Mouse (Mus musculus): ENCODE measurements around the gene Asb4. TPM values are rescaled to one million over a fixed set of nuclear protein-coding genes. Genes with fewer than 3 reads are reported as not detected.
"Not testable (repeated sequence)": the region's sequence is repeated elsewhere in the genome, so short reads cannot be mapped to it uniquely, and the experiment has no call there.

Gene Asb4
- polyA plus RNA-seq (2012; rRNA removed) = 19.1 and 20.4 TPM in 2 replicates

- no peak for TF ChIP-seq CTCF (IDR thresholded peaks at IDR 0.05; ENCODE audit: borderline replicate concordance, extremely low read depth, insufficient read depth, insufficient read length)
- TF ChIP-seq POLR2A (IDR thresholded peaks at IDR 0.05; ENCODE audit: borderline replicate concordance, extremely low read depth, insufficient read depth, insufficient read length, poor library complexity, severe bottlenecking) = no peak
- peak; percentile 90 for DNase-seq (ENCODE audit: low read depth)
These were observed at the start of gene Asb4 for GRCm38 (mm10) chr6:5383336-5384177. Gene Asb4, plus strand, starts transcription at chr6:5383386.

- TF ChIP-seq CTCF (IDR thresholded peaks at IDR 0.05; ENCODE audit: borderline replicate concordance, extremely low read depth, insufficient read depth, insufficient read length) (no peak), POLR2A (IDR thresholded peaks at IDR 0.05; ENCODE audit: borderline replicate concordance, extremely low read depth, insufficient read depth, insufficient read length, poor library complexity, severe bottlenecking) (no peak)
- DNase-seq (ENCODE audit: low read depth) = no peak
These were observed 49.2 kb upstream of the Asb4 start for GRCm38 (mm10) chr6:5334021-5334420.

- DNase-seq (ENCODE audit: low read depth) = not testable (repeated sequence)
These were observed 47.2 kb upstream of the Asb4 start for GRCm38 (mm10) chr6:5336016-5336415.

- DNase-seq (ENCODE audit: low read depth) = not testable (repeated sequence)
These were observed 44.4 kb upstream of the Asb4 start for GRCm38 (mm10) chr6:5338781-5339180.

GRCm38 (mm10) chr6:5339283-5339682 is 43.9 kb upstream of the Asb4 start:
- DNase-seq (ENCODE audit: low read depth) = not testable (repeated sequence)

- TF ChIP-seq POLR2A (IDR thresholded peaks at IDR 0.05; ENCODE audit: borderline replicate concordance, extremely low read depth, insufficient read depth, insufficient read length, poor library complexity, severe bottlenecking) (no peak), CTCF (IDR thresholded peaks at IDR 0.05; ENCODE audit: borderline replicate concordance, extremely low read depth, insufficient read depth, insufficient read length) (no peak)
- DNase-seq (ENCODE audit: low read depth) = no peak
These were observed 38.9 kb upstream of the Asb4 start for GRCm38 (mm10) chr6:5344255-5344654.

- no peak for DNase-seq (ENCODE audit: low read depth)
- TF ChIP-seq CTCF (IDR thresholded peaks at IDR 0.05; ENCODE audit: borderline replicate concordance, extremely low read depth, insufficient read depth, insufficient read length) (no peak), POLR2A (IDR thresholded peaks at IDR 0.05; ENCODE audit: borderline replicate concordance, extremely low read depth, insufficient read depth, insufficient read length, poor library complexity, severe bottlenecking) (no peak)
These were observed 25.3 kb upstream of the Asb4 start for GRCm38 (mm10) chr6:5357873-5358272.

- DNase-seq (ENCODE audit: low read depth) = no peak
- TF ChIP-seq CTCF (IDR thresholded peaks at IDR 0.05; ENCODE audit: borderline replicate concordance, extremely low read depth, insufficient read depth, insufficient read length) (no peak), POLR2A (IDR thresholded peaks at IDR 0.05; ENCODE audit: borderline replicate concordance, extremely low read depth, insufficient read depth, insufficient read length, poor library complexity, severe bottlenecking) (no peak)
These were observed 22.8 kb upstream of the Asb4 start for GRCm38 (mm10) chr6:5360402-5360801.

GRCm38 (mm10) chr6:5361987-5362386 is 21.2 kb upstream of the Asb4 start:
- no peak for DNase-seq (ENCODE audit: low read depth)
- TF ChIP-seq POLR2A (IDR thresholded peaks at IDR 0.05; ENCODE audit: borderline replicate concordance, extremely low read depth, insufficient read depth, insufficient read length, poor library complexity, severe bottlenecking) (no peak), CTCF (IDR thresholded peaks at IDR 0.05; ENCODE audit: borderline replicate concordance, extremely low read depth, insufficient read depth, insufficient read length) (no peak)

- no peak for DNase-seq (ENCODE audit: low read depth)
- TF ChIP-seq POLR2A (IDR thresholded peaks at IDR 0.05; ENCODE audit: borderline replicate concordance, extremely low read depth, insufficient read depth, insufficient read length, poor library complexity, severe bottlenecking) (no peak), CTCF (IDR thresholded peaks at IDR 0.05; ENCODE audit: borderline replicate concordance, extremely low read depth, insufficient read depth, insufficient read length) (no peak)
These were observed 17.3 kb upstream of the Asb4 start for GRCm38 (mm10) chr6:5365845-5366244.

- peak; percentile 54 for DNase-seq (ENCODE audit: low read depth)
- TF ChIP-seq CTCF (IDR thresholded peaks at IDR 0.05; ENCODE audit: borderline replicate concordance, extremely low read depth, insufficient read depth, insufficient read length) (no peak), POLR2A (IDR thresholded peaks at IDR 0.05; ENCODE audit: borderline replicate concordance, extremely low read depth, insufficient read depth, insufficient read length, poor library complexity, severe bottlenecking) (no peak)
These were observed 6.3 kb upstream of the Asb4 start for GRCm38 (mm10) chr6:5376884-5377283.

- DNase-seq (ENCODE audit: low read depth) = no peak
- no peak for TF ChIP-seq CTCF (IDR thresholded peaks at IDR 0.05; ENCODE audit: borderline replicate concordance, extremely low read depth, insufficient read depth, insufficient read length)
- no peak for TF ChIP-seq POLR2A (IDR thresholded peaks at IDR 0.05; ENCODE audit: borderline replicate concordance, extremely low read depth, insufficient read depth, insufficient read length, poor library complexity, severe bottlenecking)
These were observed 4.1 kb upstream of the Asb4 start for GRCm38 (mm10) chr6:5379048-5379447.
